Mouse (Mus musculus): ENCODE measurements at regions not wholly inside any gene's neighbourhood (a gene's known extent, or its start where the extent isn't known, plus 50 kb on each side); places are given as distances from the start of the nearest gene placed in this dataset.
A peak's percentile ranks its signal among the peaks of the same experiment; 100 is the strongest.

DNA sequence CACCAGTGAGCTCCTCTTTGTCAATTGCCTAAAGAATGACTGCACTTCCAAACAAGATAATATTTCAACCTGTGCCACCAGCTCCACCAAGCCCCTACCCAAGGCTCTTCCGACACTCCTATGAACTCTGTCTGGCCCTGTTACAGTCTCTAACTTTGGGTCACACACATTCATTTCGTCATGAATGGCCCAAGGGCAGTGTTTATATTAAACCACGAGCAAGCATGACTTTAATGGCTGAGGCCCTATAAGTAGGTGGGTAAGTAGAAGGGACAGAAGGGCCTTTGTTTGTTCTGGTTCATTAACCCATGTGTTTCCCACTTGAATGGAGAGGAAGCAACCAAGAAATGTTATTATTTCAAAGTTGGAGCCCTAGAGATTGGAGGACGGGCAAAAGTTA is 714.9 kb upstream of the 3110018I06Rik start:
- Histone ChIP-seq H3K36me3 (replicated peaks) (no peaks in the 10 kb centered on the region), H3K4me3 (no peak overlapping the region), H3K27ac (replicated peaks) (no peak overlapping the region), H3K9me3 (no peaks in the 10 kb centered on the region), H3K27me3 (replicated peaks; ENCODE audit: low read depth, poor library complexity, severe bottlenecking) (no peaks in the 10 kb centered on the region), H3K4me1 (peaks cover 3% of the 10 kb centered on the region; the same call in 1 of the 2 replicates)
- WGBS, result 43% methylated on average over 4 of the region's 4 CpGs
- no peak for DNase-seq (ENCODE audit: low spot score)

GRCm38 (mm10) chr12:106796596-106796995 is 691.8 kb upstream of the 3110018I06Rik start:
- 38% methylated on average over 7 of the region's 7 CpGs for WGBS
- Histone ChIP-seq H3K4me3 (no peak overlapping the region), H3K27ac (replicated peaks) (peak overlapping the region; percentile 82), H3K9me3 (no peaks in the 10 kb centered on the region), H3K4me1 (peaks cover 24% of the 10 kb centered on the region), H3K36me3 (replicated peaks) (no peaks in the 10 kb centered on the region), H3K27me3 (replicated peaks; ENCODE audit: low read depth, poor library complexity, severe bottlenecking) (no peaks in the 10 kb centered on the region)
- peak; percentile 74 for DNase-seq (ENCODE audit: low spot score)

DNA sequence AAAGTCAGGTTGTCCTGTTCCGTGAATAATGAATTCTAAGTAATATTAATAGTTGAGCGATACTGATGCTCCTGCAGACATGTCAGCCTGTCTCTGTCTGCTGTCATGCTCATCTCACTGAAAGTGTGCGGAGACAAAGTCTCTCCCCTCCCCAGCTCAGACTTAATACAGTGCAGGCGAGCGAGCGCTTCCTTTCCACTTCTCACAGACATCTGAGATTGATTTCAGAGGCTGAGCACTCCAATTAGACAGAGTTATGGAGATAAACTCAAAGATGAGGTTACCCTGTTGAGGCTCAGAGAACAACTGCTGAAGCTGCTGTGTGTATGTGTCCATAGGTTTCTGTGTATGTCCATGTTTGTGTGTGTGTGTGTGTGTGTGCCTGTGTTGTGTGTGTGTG is 668.7 kb upstream of the 3110018I06Rik start:
- H3K4me1 ChIP-seq, result peaks cover 12% of the 10 kb centered on the region
- no peak overlapping the region; the same call in 1 of the 2 replicates for H3K27ac ChIP-seq (replicated peaks)
- no peaks in the 10 kb centered on the region for H3K9me3 ChIP-seq
- WGBS, result 60% methylated on average over 6 of the region's 6 CpGs
- H3K27me3 ChIP-seq (replicated peaks; ENCODE audit: low read depth, poor library complexity, severe bottlenecking), result no peaks in the 10 kb centered on the region
- no peaks in the 10 kb centered on the region for H3K36me3 ChIP-seq (replicated peaks)
- no peak overlapping the region for H3K4me3 ChIP-seq
- DNase-seq (ENCODE audit: low spot score), result no peak

- peaks cover 18% of the 10 kb centered on the region for H3K4me1 ChIP-seq
- no peak for DNase-seq (ENCODE audit: low spot score)
- WGBS, result 88% methylated on average over 4 of the region's 4 CpGs
- no peak overlapping the region for H3K4me3 ChIP-seq
- H3K9me3 ChIP-seq, result no peaks in the 10 kb centered on the region
- H3K27me3 ChIP-seq (replicated peaks; ENCODE audit: low read depth, poor library complexity, severe bottlenecking), result peaks cover 6% of the 10 kb centered on the region; the same call in 1 of the 2 replicates
- no peak overlapping the region; the same call in 1 of the 2 replicates for H3K27ac ChIP-seq (replicated peaks)
- no peaks in the 10 kb centered on the region for H3K36me3 ChIP-seq (replicated peaks)
Measured at GRCm38 (mm10) chr12:106822311-106822710, 666.1 kb upstream of the 3110018I06Rik start.

- Histone ChIP-seq H3K27ac (replicated peaks) (peak overlapping the region; percentile 71), H3K36me3 (replicated peaks) (no peaks in the 10 kb centered on the region), H3K4me3 (peak overlapping the region; percentile 13; the same call in 1 of the 2 replicates), H3K4me1 (peaks cover 46% of the 10 kb centered on the region), H3K27me3 (replicated peaks; ENCODE audit: low read depth, poor library complexity, severe bottlenecking) (peaks cover 30% of the 10 kb centered on the region), H3K9me3 (no peaks in the 10 kb centered on the region)
- WGBS, result 8% methylated on average over 3 of the region's 3 CpGs
- no peak for DNase-seq (ENCODE audit: low spot score)
Measured at GRCm38 (mm10) chr12:106828542-106828941, 659.9 kb upstream of the 3110018I06Rik start.

DNA sequence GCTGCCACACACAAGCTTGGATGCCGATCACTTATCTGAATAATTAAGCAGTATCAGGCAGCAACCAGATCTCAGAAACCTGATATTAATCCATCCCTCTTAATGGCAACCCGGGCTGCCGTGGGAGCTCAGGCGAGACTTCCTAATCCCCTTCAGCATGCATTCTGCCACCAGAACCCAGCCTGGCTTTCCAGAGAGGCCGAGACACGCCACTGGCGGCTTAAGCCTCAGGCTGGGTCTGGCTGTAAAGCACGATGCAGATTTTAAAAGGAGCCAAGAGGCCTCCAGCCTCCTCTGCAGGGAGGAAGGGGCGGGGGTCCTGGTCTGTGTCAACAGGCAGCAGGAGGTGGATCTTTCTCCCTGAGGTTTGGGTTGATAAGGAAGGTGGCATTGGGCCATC is 659.1 kb upstream of the 3110018I06Rik start:
- 11% methylated on average over 9 of the region's 9 CpGs for WGBS
- peak; percentile 46 for DNase-seq (ENCODE audit: low spot score)
- H3K4me3 ChIP-seq, result no peak overlapping the region

GRCm38 (mm10) chr12:106835241-106835640 is 653.2 kb upstream of the 3110018I06Rik start:
- peaks cover 10% of the 10 kb centered on the region; the same call in 1 of the 2 replicates for H3K27me3 ChIP-seq (replicated peaks; ENCODE audit: low read depth, poor library complexity, severe bottlenecking)
- H3K36me3 ChIP-seq (replicated peaks), result no peaks in the 10 kb centered on the region
- peaks cover 43% of the 10 kb centered on the region for H3K4me1 ChIP-seq
- H3K27ac ChIP-seq (replicated peaks), result no peak overlapping the region
- no peak overlapping the region for H3K4me3 ChIP-seq
- WGBS, result 61% methylated on average over 3 of the region's 3 CpGs
- no peak for DNase-seq (ENCODE audit: low spot score)
- peaks cover 3% of the 10 kb centered on the region; the same call in 1 of the 2 replicates for H3K9me3 ChIP-seq

More for the DNA sequence above, 659.1 kb upstream of the 3110018I06Rik start:
- Histone ChIP-seq H3K36me3 (replicated peaks) (no peaks in the 10 kb centered on the region), H3K27me3 (replicated peaks; ENCODE audit: low read depth, poor library complexity, severe bottlenecking) (peaks cover 30% of the 10 kb centered on the region), H3K4me1 (peaks cover 50% of the 10 kb centered on the region), H3K9me3 (no peaks in the 10 kb centered on the region), H3K27ac (replicated peaks) (peak overlapping the region; percentile 53)

- H3K27ac ChIP-seq (replicated peaks), result peak overlapping the region; percentile 70; the same call in 1 of the 2 replicates
- H3K4me1 ChIP-seq, result peaks cover 49% of the 10 kb centered on the region
- no peak overlapping the region for H3K4me3 ChIP-seq
- no peaks in the 10 kb centered on the region for H3K36me3 ChIP-seq (replicated peaks)
- 16% methylated on average over 5 of the region's 5 CpGs for WGBS
- peaks cover 3% of the 10 kb centered on the region; the same call in 1 of the 2 replicates for H3K9me3 ChIP-seq
- peaks cover 16% of the 10 kb centered on the region for H3K27me3 ChIP-seq (replicated peaks; ENCODE audit: low read depth, poor library complexity, severe bottlenecking)
- no peak for DNase-seq (ENCODE audit: low spot score)
Measured at GRCm38 (mm10) chr12:106839618-106840017, 648.8 kb upstream of the 3110018I06Rik start.

DNA sequence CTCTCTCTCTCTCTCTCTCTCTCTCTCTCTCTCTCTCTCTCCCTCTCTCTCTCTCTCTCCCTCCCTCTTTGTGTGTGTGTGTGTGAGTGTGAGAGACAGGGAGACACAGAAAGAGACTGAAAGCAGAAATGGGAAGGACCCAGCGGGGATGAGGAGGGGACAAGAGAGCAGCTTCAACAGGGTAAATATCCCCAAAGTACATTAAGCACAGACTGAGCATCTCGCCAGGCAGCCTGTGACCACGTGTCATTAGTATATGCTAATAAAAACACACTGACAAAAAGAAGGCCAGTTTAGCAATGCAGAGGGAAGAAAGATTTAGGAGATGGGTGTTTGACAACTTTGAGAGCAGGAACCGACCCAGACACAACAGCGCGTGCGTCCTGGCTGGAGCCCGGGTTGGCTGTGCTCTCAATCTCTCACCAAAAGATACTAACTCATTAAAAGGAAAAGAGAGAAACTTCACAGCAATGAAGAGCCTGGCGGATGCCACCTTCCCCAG is 648.2 kb upstream of the 3110018I06Rik start:
- no peak for DNase-seq (ENCODE audit: low spot score)
- Histone ChIP-seq H3K27me3 (replicated peaks; ENCODE audit: low read depth, poor library complexity, severe bottlenecking) (peaks cover 16% of the 10 kb centered on the region), H3K9me3 (peaks cover 3% of the 10 kb centered on the region; the same call in 1 of the 2 replicates), H3K27ac (replicated peaks) (peak overlapping the region; percentile 70), H3K4me1 (peaks cover 45% of the 10 kb centered on the region), H3K4me3 (no peak overlapping the region), H3K36me3 (replicated peaks) (no peaks in the 10 kb centered on the region)
- 58% methylated on average over 9 of the region's 9 CpGs for WGBS

- Histone ChIP-seq H3K36me3 (replicated peaks) (no peaks in the 10 kb centered on the region), H3K27me3 (replicated peaks; ENCODE audit: low read depth, poor library complexity, severe bottlenecking) (peaks cover 16% of the 10 kb centered on the region), H3K4me3 (no peak overlapping the region), H3K9me3 (peaks cover 3% of the 10 kb centered on the region; the same call in 1 of the 2 replicates), H3K27ac (replicated peaks) (peak overlapping the region; percentile 69), H3K4me1 (peaks cover 42% of the 10 kb centered on the region)
- 54% methylated on average over 8 of the region's 8 CpGs for WGBS
- no peak for DNase-seq (ENCODE audit: low spot score)
Measured at GRCm38 (mm10) chr12:106841996-106842395, 646.4 kb upstream of the 3110018I06Rik start.

- WGBS, result 48% methylated on average over 8 of the region's 8 CpGs
- peaks cover 42% of the 10 kb centered on the region for H3K4me1 ChIP-seq
- no peaks in the 10 kb centered on the region for H3K36me3 ChIP-seq (replicated peaks)
- no peak overlapping the region for H3K4me3 ChIP-seq
- peaks cover 16% of the 10 kb centered on the region for H3K27me3 ChIP-seq (replicated peaks; ENCODE audit: low read depth, poor library complexity, severe bottlenecking)
- DNase-seq (ENCODE audit: low spot score), result no peak
- peaks cover 3% of the 10 kb centered on the region; the same call in 1 of the 2 replicates for H3K9me3 ChIP-seq
- peak overlapping the region; percentile 69 for H3K27ac ChIP-seq (replicated peaks)
Measured at GRCm38 (mm10) chr12:106842396-106842795, 646.0 kb upstream of the 3110018I06Rik start.

DNA sequence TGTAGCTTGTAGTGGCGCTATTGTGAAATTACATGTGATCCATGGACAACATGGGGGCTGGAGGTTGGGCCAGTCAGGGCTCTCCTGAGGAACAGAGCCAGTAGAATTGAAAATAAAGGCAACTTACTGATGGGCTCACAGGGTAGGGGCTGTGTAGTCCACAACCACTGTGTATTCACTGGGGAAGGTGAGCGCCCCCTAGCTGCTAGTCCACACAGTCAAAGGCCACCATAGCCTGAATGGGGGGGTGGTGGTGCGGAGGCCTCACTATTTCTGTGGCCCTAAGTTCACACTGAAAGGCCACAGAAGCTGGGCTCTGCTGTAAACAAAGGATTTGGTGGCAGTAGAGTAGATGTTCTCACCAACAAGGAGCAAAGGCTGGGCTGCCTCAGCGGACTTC is 636.8 kb upstream of the 3110018I06Rik start:
- 71% methylated on average over 4 of the region's 4 CpGs for WGBS
- H3K4me3 ChIP-seq, result no peak overlapping the region
- DNase-seq (ENCODE audit: low spot score), result no peak
- H3K27me3 ChIP-seq (replicated peaks; ENCODE audit: low read depth, poor library complexity, severe bottlenecking), result no peaks in the 10 kb centered on the region
- H3K9me3 ChIP-seq, result no peaks in the 10 kb centered on the region
- H3K36me3 ChIP-seq (replicated peaks), result no peaks in the 10 kb centered on the region
- H3K27ac ChIP-seq (replicated peaks), result peak overlapping the region; percentile 35; the same call in 1 of the 2 replicates
- peaks cover 52% of the 10 kb centered on the region for H3K4me1 ChIP-seq

- DNase-seq (ENCODE audit: low spot score), result no peak
- Histone ChIP-seq H3K36me3 (replicated peaks) (no peaks in the 10 kb centered on the region), H3K27ac (replicated peaks) (peak overlapping the region; percentile 70; the same call in 1 of the 2 replicates), H3K4me1 (peaks cover 52% of the 10 kb centered on the region), H3K4me3 (no peak overlapping the region), H3K27me3 (replicated peaks; ENCODE audit: low read depth, poor library complexity, severe bottlenecking) (no peaks in the 10 kb centered on the region), H3K9me3 (no peaks in the 10 kb centered on the region)
- WGBS, result 88% methylated on average over 8 of the region's 8 CpGs
Measured at GRCm38 (mm10) chr12:106852736-106853135, 635.7 kb upstream of the 3110018I06Rik start.

Measured in embryonic facial prominence, embryonic 10.5 days (tissue).